Mouse (Mus musculus) liver, embryonic 12.5 days (tissue): ENCODE measurements around the gene Rtn4ip1. TPM values are rescaled to one million over a fixed set of nuclear protein-coding genes. Genes with fewer than 3 reads are reported as not detected.
"Not testable (repeated sequence)": the region's sequence is repeated elsewhere in the genome, so short reads cannot be mapped to it uniquely, and the experiment has no call there.

ENCODE experiments used
- ATAC-seq: fragments of 200-750 bp; cut with Nextera tagmentation; 2 replicates; pipeline ENCODE4 v1.8.0; 2017; ENCODE audit warnings: moderate number of reproducible peaks, mild to moderate bottlenecking, moderate library complexity
- H3K27ac ChIP-seq: fragments of 300-500 bp; sonication (generic); 2 replicates; pipeline ENCODE4 v1.5.1; 2016; ENCODE audit warnings: mild to moderate bottlenecking
- H3K27me3 ChIP-seq: fragments of 300-500 bp; sonication (generic); replicated peaks from 2 replicates; pipeline ENCODE4 v1.6.1; 2016; ENCODE audit warnings: mild to moderate bottlenecking, moderate library complexity
- H3K36me3 ChIP-seq: fragments of 300-500 bp; sonication (generic); 2 replicates; pipeline ENCODE4 v1.6.1; 2016; ENCODE audit warnings: mild to moderate bottlenecking, moderate library complexity
- H3K4me1 ChIP-seq: fragments of 300-500 bp; sonication (generic); 2 replicates; pipeline ENCODE4 v1.6.1; 2016
- H3K4me2 ChIP-seq: fragments of 300-500 bp; sonication (generic); 2 replicates; pipeline ENCODE4 v1.6.1; 2016; ENCODE audit warnings: mild to moderate bottlenecking, moderate library complexity
- H3K4me3 ChIP-seq: fragments of 300-500 bp; sonication (generic); 2 replicates; pipeline ENCODE4 v1.5.1; 2016; ENCODE audit warnings: mild to moderate bottlenecking, moderate library complexity
- H3K9ac ChIP-seq: fragments of 300-500 bp; sonication (generic); 2 replicates; pipeline ENCODE4 v1.6.1; 2016; ENCODE audit warnings: mild to moderate bottlenecking, moderate library complexity
- H3K9me3 ChIP-seq: fragments of 300-500 bp; sonication (generic); replicated peaks from 2 replicates; pipeline ENCODE4 v1.6.1; 2016; ENCODE audit warnings: mild to moderate bottlenecking, moderate library complexity
- WGBS: fragments of 180-500 bp; shearing (Covaris S2); methylation state at CpG from one replicate; pipeline ENCODE4 v1.1.7; 2016; ENCODE audit not compliant: insufficient replicate concordance; 5-methylcytosine and 5-hydroxymethylcytosine counted together
- polyA plus RNA-seq: library from polyadenylated mRNA; unstranded; fragments of >200 nt; fragmentation: Nextera tagmentation; extraction: Ambion mirVana; gene quantifications from 2 replicates; pipeline ENCODE4 v1.2.1, GENCODE M21; 2016

The Rtn4ip1 gene
- polyA plus RNA-seq, 1 experiment from 2014 or later: 18.4 TPM

DNA sequence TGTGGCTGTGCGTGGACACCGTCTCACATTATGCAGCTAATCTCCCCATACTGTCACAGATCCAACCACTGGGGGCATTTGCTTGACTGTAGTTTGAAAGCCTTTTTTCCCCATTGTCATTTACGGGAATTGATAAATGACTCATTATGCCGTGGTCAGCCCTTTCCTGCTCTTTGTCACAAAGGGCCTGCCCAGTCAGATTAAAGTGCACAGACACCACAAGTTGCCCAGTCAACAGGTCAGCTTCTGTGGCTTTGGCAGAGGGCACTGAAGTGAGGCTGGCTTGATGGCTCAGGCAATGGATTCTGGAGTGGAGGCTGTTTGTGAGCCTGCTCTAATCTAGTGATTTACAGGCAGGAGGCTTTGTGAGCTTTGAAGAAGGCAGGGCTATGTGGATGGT lies 42.1 kb downstream of the Rtn4ip1 start:
- no peak overlapping the region for H3K4me3 ChIP-seq
- no peaks in the 10 kb centered on the region for H3K9me3 ChIP-seq
- no peaks in the 10 kb centered on the region for H3K4me1 ChIP-seq
- H3K9ac ChIP-seq: no peak overlapping the region
- H3K27ac ChIP-seq: no peak overlapping the region
- 59% methylated on average over 4 of the region's 4 CpGs for WGBS
- H3K27me3 ChIP-seq: no peaks in the 10 kb centered on the region
- no peak for ATAC-seq
- H3K36me3 ChIP-seq: peaks cover 60% of the 10 kb centered on the region
- H3K4me2 ChIP-seq: no peak overlapping the region

DNA sequence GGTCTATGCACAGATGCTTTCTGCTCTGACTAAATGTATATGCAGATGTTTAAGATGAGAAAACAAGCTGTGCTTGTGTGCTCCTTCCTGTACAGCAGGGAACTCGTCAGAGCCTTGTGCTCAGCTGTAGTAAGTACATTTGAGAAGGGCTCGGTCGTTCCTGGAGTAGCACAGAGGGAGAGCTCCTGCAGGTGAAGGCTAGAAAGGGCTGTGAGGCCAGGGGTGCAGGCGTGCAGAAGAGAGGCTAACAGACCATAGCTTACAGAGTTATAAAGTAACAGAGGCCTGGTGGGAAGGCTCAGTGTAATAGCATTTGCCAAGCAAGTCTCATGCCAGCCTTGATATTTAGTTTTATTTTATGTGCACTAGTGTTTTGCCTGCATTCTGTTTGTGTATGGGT lies 43.8 kb downstream of the Rtn4ip1 start:
- Histone ChIP-seq H3K9ac (no peak overlapping the region), H3K9me3 (no peaks in the 10 kb centered on the region), H3K4me3 (no peak overlapping the region), H3K27ac (no peak overlapping the region), H3K4me2 (no peak overlapping the region), H3K4me1 (no peaks in the 10 kb centered on the region), H3K27me3 (no peaks in the 10 kb centered on the region), H3K36me3 (peaks cover 68% of the 10 kb centered on the region)
- no peak for ATAC-seq
- 78% methylated on average over 4 of the region's 4 CpGs for WGBS

DNA sequence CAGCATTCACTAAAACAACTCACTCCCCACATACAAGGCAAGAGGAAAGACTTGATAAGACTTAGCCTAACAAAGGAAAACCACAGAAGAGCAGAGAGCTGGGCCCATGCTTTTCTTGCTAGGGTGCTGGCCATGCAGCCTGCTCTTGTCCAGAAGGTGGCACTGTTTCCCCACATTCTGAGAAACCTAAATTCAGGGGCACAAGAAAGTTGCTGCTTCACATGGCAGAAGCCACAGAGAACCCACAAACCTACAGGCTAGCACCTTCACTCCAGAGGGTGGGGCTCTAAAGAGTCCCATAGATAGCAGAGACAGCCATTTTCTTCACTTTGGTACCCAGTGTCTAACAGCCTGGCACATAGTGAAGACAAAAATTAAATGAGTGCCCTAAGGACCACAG lies 52.3 kb downstream of the Rtn4ip1 start:
- Histone ChIP-seq H3K4me1 (no peaks in the 10 kb centered on the region), H3K9ac (no peak overlapping the region), H3K9me3 (no peaks in the 10 kb centered on the region), H3K4me2 (no peak overlapping the region), H3K27me3 (no peaks in the 10 kb centered on the region), H3K36me3 (peaks cover 14% of the 10 kb centered on the region), H3K4me3 (no peak overlapping the region), H3K27ac (no peak overlapping the region)
- no peak for ATAC-seq

DNA sequence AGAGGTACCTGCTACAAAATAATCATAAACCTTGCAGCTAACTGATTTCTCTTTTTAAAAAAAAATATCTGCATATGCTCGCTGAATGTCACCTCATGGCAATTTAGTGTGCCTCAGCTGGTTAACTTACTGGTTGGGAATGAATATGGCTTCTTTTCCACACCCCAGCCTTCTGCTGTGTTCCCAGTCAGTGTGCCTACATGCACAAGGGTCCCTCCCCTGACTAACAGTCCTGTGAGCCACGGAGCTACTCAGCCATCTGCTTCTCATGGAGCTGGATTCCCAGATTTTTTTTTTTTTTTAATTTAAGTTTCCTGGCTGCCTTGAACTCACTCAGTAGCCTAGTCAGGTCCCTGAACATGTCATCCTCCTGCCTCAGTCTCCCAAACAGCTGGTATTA lies 63.3 kb downstream of the Rtn4ip1 start:
- WGBS: 53% methylated on average over 2 of the region's 2 CpGs
- no peak for ATAC-seq

DNA sequence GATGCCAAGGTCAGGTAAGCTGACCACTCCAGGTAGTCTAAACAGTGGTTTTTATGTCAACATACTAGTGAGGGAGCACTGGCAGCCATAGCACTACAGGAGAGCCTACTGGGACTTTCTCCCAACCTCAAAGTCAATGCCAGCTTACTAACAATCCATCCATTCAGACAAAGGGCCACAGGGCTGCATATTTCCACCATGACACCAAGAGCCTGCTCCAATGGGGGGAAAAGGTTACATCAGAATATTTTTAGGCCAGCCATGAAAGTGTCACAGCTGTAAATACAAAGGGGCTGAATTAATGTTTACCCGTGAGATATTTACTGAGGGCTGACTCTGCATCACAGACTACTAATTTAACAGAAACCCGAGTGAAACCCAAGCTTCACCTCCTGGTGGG lies 71.6 kb downstream of the Rtn4ip1 start:
- H3K4me1 ChIP-seq: no peaks in the 10 kb centered on the region
- H3K9ac ChIP-seq: no peak overlapping the region
- WGBS: 69% methylated on average over 2 of the region's 2 CpGs
- no peak overlapping the region for H3K27ac ChIP-seq
- H3K36me3 ChIP-seq: no peaks in the 10 kb centered on the region
- no peak overlapping the region for H3K4me3 ChIP-seq
- no peaks in the 10 kb centered on the region for H3K9me3 ChIP-seq
- no peak for ATAC-seq
- no peaks in the 10 kb centered on the region for H3K27me3 ChIP-seq
- no peak overlapping the region for H3K4me2 ChIP-seq

More for the DNA sequence above, 63.3 kb downstream of the Rtn4ip1 start:
- Histone ChIP-seq H3K27me3 (no peaks in the 10 kb centered on the region), H3K4me2 (no peak overlapping the region), H3K9ac (no peak overlapping the region), H3K27ac (no peak overlapping the region), H3K4me3 (no peak overlapping the region), H3K36me3 (no peaks in the 10 kb centered on the region), H3K4me1 (no peaks in the 10 kb centered on the region), H3K9me3 (no peaks in the 10 kb centered on the region)

DNA sequence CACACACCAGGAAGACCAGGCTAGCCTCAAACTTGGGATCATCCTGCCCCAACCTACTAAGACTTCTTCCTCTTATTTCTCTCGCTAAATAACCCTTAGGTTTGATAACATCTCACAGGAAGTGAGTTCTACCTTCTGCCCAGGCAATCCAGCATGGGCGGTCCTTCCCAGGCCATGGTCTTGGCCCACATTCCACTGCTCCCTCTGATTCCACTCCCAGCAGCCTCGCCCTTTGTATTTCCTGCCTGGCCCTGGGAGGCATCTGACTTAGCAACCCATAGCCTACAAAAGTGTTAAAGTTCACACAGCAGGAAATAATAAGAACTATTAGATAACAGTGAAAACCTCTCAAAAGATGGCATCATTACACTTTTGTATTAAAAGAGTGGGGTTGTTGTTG lies 75.7 kb downstream of the Rtn4ip1 start:
- no peaks in the 10 kb centered on the region for H3K36me3 ChIP-seq
- 28% methylated on average over 3 of the region's 3 CpGs for WGBS
- H3K27me3 ChIP-seq: no peaks in the 10 kb centered on the region
- H3K27ac ChIP-seq: no peak overlapping the region
- no peak overlapping the region for H3K4me3 ChIP-seq
- no peak for ATAC-seq
- no peak overlapping the region for H3K9ac ChIP-seq
- no peaks in the 10 kb centered on the region for H3K9me3 ChIP-seq
- no peak overlapping the region for H3K4me2 ChIP-seq
- H3K4me1 ChIP-seq: no peaks in the 10 kb centered on the region

DNA sequence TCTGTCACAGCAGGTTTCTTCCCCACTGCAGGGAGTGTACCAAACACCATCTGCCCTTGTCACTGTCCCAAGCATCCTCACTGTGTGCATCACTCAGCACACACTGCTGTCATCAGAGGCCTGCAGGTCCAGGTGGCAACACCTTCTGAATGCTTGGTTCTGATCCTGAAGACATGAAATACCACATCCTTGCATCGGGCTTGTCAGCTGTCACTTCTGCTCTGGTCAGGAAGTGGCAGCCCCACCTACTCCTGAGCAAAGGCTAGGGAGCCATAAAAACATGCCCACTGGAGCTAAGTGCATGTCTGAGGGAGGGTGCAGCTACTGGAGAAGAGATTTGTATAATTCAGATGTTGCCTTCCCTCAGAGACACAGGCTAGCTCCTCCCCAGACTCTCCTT lies 78.5 kb downstream of the Rtn4ip1 start:
- H3K9ac ChIP-seq: no peak overlapping the region
- no peak overlapping the region for H3K27ac ChIP-seq
- no peak overlapping the region for H3K4me3 ChIP-seq
- no peak for ATAC-seq
- whole genome bisulfite sequencing: 21% methylated on average over 1 of the region's 1 CpGs
- no peaks in the 10 kb centered on the region for H3K4me1 ChIP-seq
- no peaks in the 10 kb centered on the region for H3K36me3 ChIP-seq
- no peaks in the 10 kb centered on the region for H3K9me3 ChIP-seq
- H3K27me3 ChIP-seq: no peaks in the 10 kb centered on the region
- H3K4me2 ChIP-seq: no peak overlapping the region

DNA sequence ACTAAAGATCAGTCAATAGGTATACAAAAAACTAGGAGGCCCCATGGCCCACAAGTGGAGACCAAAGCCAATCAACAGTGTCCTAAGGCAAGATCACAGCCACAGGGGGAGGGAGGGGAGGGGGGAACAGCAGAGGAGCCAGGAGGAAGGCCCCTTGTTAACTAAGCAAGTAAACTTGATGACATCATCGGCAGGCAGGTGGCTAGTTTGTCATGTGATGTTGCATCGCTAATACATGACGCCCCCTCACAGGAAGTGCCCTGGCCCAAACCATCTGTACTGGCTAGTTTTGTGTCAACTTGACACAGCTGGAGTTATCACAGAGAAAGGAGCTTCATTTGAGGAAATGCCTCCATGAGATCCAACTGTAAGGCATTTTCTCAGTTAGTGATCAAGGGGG lies 79.1 kb downstream of the Rtn4ip1 start:
- H3K4me3 ChIP-seq, H3K27ac ChIP-seq, H3K27me3 ChIP-seq, H3K36me3 ChIP-seq, ATAC-seq, H3K9me3 ChIP-seq, H3K9ac ChIP-seq, H3K4me1 ChIP-seq, H3K4me2 ChIP-seq: not testable (repeated sequence)
- WGBS: 76% methylated on average over 3 of the region's 3 CpGs

DNA sequence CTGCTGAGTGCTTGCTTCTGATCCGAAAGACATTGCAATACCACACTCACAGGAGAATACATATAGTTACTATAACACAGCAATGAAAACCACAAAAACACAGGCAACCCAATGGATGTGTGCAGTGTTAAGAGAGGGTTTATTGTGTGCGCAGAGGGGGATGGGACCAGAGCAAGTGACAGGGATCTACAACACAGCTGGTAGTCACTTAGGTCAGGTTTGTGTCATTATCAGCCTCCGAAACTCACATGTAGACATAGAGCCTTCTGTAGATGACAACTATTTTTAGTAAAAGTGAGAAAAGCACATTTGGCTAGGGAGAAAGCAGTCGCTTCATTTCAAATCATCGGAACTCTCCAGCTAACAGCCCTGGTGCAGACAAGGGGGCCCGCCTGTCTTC lies 80.9 kb downstream of the Rtn4ip1 start:
- WGBS: 73% methylated on average over 6 of the region's 6 CpGs
- ATAC-seq: no peak

DNA sequence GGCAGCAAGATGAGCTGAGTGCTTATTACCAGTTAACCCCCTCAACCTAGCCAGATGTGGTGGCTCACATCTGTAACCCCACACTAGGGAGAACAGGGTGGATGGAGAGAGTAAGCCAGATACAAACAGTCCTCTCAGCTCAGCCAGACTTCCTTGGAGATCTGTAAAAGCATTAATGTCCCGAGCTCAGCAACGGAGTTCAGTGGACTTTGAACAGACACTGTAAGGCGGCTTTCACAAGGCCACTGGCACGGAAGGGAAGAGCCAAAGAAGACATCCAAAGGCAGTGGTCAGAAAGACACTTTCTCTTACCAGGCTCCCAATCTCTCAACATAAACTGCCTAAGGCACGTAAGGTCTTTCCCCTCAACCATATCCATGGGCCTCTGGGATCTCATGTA lies 81.6 kb downstream of the Rtn4ip1 start:
- Histone ChIP-seq H3K27me3 (no peaks in the 10 kb centered on the region), H3K4me2 (no peak overlapping the region), H3K9ac (no peak overlapping the region), H3K4me1 (no peaks in the 10 kb centered on the region), H3K4me3 (no peak overlapping the region), H3K27ac (no peak overlapping the region), H3K36me3 (no peaks in the 10 kb centered on the region), H3K9me3 (no peaks in the 10 kb centered on the region)
- 64% methylated on average over 5 of the region's 5 CpGs for WGBS
- no peak for ATAC-seq

More for the DNA sequence above, 80.9 kb downstream of the Rtn4ip1 start:
- Histone ChIP-seq H3K4me3 (no peak overlapping the region), H3K4me2 (no peak overlapping the region), H3K27me3 (no peaks in the 10 kb centered on the region), H3K9me3 (no peaks in the 10 kb centered on the region), H3K9ac (no peak overlapping the region), H3K4me1 (no peaks in the 10 kb centered on the region), H3K27ac (no peak overlapping the region), H3K36me3 (no peaks in the 10 kb centered on the region)

DNA sequence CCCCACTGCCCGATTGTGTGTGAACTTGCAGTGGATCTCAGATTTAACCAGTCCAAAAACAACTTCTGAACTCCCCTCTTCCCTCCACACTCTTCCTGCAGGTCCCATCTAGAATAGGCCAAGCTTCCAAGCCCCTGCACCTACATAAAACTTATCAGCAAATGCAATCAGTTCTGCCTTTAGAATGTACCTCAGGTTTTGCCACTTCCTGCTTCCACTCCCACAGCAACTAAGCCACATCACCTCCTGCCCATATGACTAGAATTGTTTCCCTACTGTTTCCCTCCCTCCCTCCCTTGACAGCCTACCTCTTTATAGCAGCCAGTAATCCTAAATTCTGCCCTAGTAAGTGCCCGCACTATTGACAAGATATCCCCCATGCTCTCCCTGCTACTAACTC lies 82.3 kb downstream of the Rtn4ip1 start:
- WGBS: 59% methylated on average over 2 of the region's 2 CpGs
- no peak for ATAC-seq
- H3K4me1 ChIP-seq: no peaks in the 10 kb centered on the region
- no peak overlapping the region for H3K4me2 ChIP-seq
- H3K9me3 ChIP-seq: no peaks in the 10 kb centered on the region
- no peaks in the 10 kb centered on the region for H3K27me3 ChIP-seq
- no peak overlapping the region for H3K9ac ChIP-seq
- no peaks in the 10 kb centered on the region for H3K36me3 ChIP-seq
- H3K4me3 ChIP-seq: no peak overlapping the region
- no peak overlapping the region for H3K27ac ChIP-seq

DNA sequence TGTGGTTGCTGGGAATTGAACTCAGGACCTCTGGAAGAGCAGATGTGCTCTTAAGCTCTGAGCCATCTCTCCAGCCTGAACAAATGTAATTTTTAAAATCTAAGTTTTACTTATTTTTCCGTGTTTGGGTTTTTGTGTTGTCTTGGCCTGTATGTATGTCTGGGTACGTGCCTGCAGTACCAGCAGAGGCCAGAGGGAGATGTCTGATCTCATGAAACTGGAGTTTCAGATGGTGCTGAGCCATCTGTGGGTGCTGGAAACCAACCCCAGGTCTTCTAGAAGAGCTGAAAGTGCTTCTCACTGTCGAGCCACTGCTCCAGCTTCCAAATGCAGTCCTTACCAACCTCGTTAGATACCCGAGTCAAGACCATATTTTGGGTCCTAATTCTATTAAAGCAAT lies 89.7 kb downstream of the Rtn4ip1 start:
- no peaks in the 10 kb centered on the region for H3K9me3 ChIP-seq
- H3K4me1 ChIP-seq: no peaks in the 10 kb centered on the region
- H3K27ac ChIP-seq: no peak overlapping the region
- WGBS: 75% methylated on average over 5 of the region's 5 CpGs
- ATAC-seq: no peak
- no peaks in the 10 kb centered on the region for H3K36me3 ChIP-seq
- H3K4me3 ChIP-seq: no peak overlapping the region
- H3K4me2 ChIP-seq: no peak overlapping the region
- H3K9ac ChIP-seq: no peak overlapping the region
- 0 out of 2 replicates have a peak, but pooled peaks cover 3% of the 10 kb centered on the region for H3K27me3 ChIP-seq

DNA sequence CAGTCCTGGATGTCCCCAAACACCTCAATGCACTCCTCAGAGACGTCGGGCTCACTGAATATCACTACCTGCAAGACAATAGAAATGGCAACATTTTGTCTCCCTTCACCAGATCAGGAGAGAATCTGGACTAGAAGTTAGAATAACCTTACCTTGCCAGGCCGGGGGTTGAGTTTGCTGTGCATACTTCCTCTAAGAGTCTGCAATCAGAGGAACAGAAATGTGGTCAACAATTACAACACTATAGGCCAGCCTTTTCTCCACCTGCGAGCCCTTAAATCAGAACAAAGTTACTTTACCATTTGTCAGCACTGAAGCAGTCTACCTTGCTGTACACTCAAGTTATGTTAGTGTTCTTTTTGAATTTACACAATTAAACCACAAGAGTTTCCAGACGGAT lies 90.9 kb downstream of the Rtn4ip1 start:
- 57% methylated on average over 5 of the region's 5 CpGs for WGBS
- Histone ChIP-seq H3K27me3 (0 out of 2 replicates have a peak, but pooled peaks cover 3% of the 10 kb centered on the region), H3K4me3 (no peak overlapping the region)

More for the DNA sequence above, 90.9 kb downstream of the Rtn4ip1 start:
- ATAC-seq: no peak
- 0 out of 2 replicates have a peak, but pooled peaks cover 7% of the 10 kb centered on the region for H3K4me1 ChIP-seq
- no peak overlapping the region for H3K4me2 ChIP-seq
- H3K36me3 ChIP-seq: no peaks in the 10 kb centered on the region
- H3K9me3 ChIP-seq: no peaks in the 10 kb centered on the region
- H3K27ac ChIP-seq: no peak overlapping the region
- no peak overlapping the region for H3K9ac ChIP-seq
